Mouse (Mus musculus) MEL (cell line): ENCODE results near the gene Pcca. TPM values are rescaled to one million over a fixed set of nuclear protein-coding genes. Genes with fewer than 3 reads are reported as not detected.

Experiments used
- DNase-seq: peaks from one replicate; pipeline ENCODE4 v3.0.0; 2011; ENCODE audit warnings: low read depth, low spot score
- H3K27ac ChIP-seq: 2 replicates; pipeline ENCODE4 v1.5.1; 2012; ENCODE audit warnings: low read depth, mild to moderate bottlenecking, control low read depth, low read length, moderate library complexity; ENCODE audit not compliant: control insufficient read depth
- H3K27me3 ChIP-seq, 2 experiments: fragments of 150-350 bp in 1 of 2; sonication (generic) in 1 of 2; 2 replicates each; pipeline ENCODE4 v1.6.1; 2012; ENCODE audit warnings: low read length in 2 of 2, mild to moderate bottlenecking in 2 of 2, improper control_type of control experiment in 1 of 2, moderate library complexity in 1 of 2; ENCODE audit not compliant: insufficient read depth in 2 of 2, control insufficient read depth in 1 of 2
- H3K36me3 ChIP-seq, 2 experiments: 2 replicates each; pipeline ENCODE4 v1.6.1; 2012 to 2014; ENCODE audit warnings: low read length in 2 of 2, improper control_type of control experiment in 1 of 2, inconsistent platforms in 1 of 2, mild to moderate bottlenecking in 1 of 2; ENCODE audit not compliant: insufficient read depth in 2 of 2, control insufficient read depth in 1 of 2
- H3K4me1 ChIP-seq, 2 experiments: fragments of 150-350 bp in 1 of 2; sonication (generic) in 1 of 2; 2 replicates each; pipeline ENCODE4 v1.6.1; 2012; ENCODE audit warnings: low read length in 2 of 2, improper control_type of control experiment in 1 of 2, mild to moderate bottlenecking in 1 of 2; ENCODE audit not compliant: insufficient read depth in 2 of 2, control insufficient read depth in 1 of 2
- H3K4me3 ChIP-seq, 2 experiments: fragments of 150-350 bp in 1 of 2; sonication (generic) in 1 of 2; 2 replicates each; pipeline ENCODE4 v1.5.1; 2012; ENCODE audit warnings: low read depth in 2 of 2, low read length in 2 of 2, mild to moderate bottlenecking in 2 of 2, moderate library complexity in 2 of 2, control low read depth in 1 of 2, improper control_type of control experiment in 1 of 2; ENCODE audit not compliant: control insufficient read depth in 1 of 2, insufficient read depth in 1 of 2
- H3K79me2 ChIP-seq: 2 replicates; pipeline ENCODE4 v1.6.1; 2012; ENCODE audit warnings: mild to moderate bottlenecking, low read length, moderate library complexity; ENCODE audit not compliant: control insufficient read depth, poor library complexity, insufficient read depth
- H3K9ac ChIP-seq: 2 replicates; pipeline ENCODE4 v1.6.1; 2012; ENCODE audit warnings: low read depth, mild to moderate bottlenecking, control low read depth, low read length, moderate library complexity; ENCODE audit not compliant: control insufficient read depth, poor library complexity, severe bottlenecking
- H3K9me3 ChIP-seq: fragments of 150-350 bp; sonication (generic); replicated peaks from 2 replicates; pipeline ENCODE4 v1.6.1; 2012; ENCODE audit warnings: mild to moderate bottlenecking, low read length, improper control_type of control experiment, moderate library complexity; ENCODE audit not compliant: insufficient read depth
- BHLHE40 ChIP-seq: IDR thresholded peaks from 2 replicates; pipeline ENCODE4 v1.6.1; 2012; ENCODE audit warnings: low read depth, mild to moderate bottlenecking, inconsistent platforms, low read length, improper control_type of control experiment, borderline replicate concordance
- CTCF ChIP-seq, 3 experiments: IDR thresholded peaks in 2 of 3; conservative IDR thresholded peaks in 1 of 3; 2 replicates each; pipeline ENCODE4 v1.5.1; 2011 to 2012; ENCODE audit warnings: low read length in 3 of 3, low read depth in 2 of 3, mild to moderate bottlenecking in 2 of 3, improper control_type of control experiment in 1 of 3, inconsistent platforms in 1 of 3, mixed read lengths in 1 of 3, moderate library complexity in 1 of 3; ENCODE audit not compliant: control insufficient read depth in 1 of 3, insufficient read depth in 1 of 3, poor library complexity in 1 of 3, severe bottlenecking in 1 of 3
- EP300 ChIP-seq, 2 experiments: IDR thresholded peaks; 2 replicates each; pipeline ENCODE4 v1.6.1; 2011; ENCODE audit warnings: improper control_type of control experiment in 2 of 2, low read length in 2 of 2, low read depth in 1 of 2, mild to moderate bottlenecking in 1 of 2
- KAT2A ChIP-seq: conservative IDR thresholded peaks from 2 replicates; pipeline ENCODE4 v1.6.1; 2012; ENCODE audit warnings: low read depth, low read length, improper control_type of control experiment, inconsistent platforms
- MAZ ChIP-seq: IDR thresholded peaks from 2 replicates; pipeline ENCODE4 v1.6.1; 2012; ENCODE audit warnings: low read depth, mild to moderate bottlenecking, inconsistent platforms, low read length, improper control_type of control experiment
- MEF2A ChIP-seq: IDR thresholded peaks from 2 replicates; pipeline ENCODE4 v1.6.1; 2014; ENCODE audit warnings: low read depth, mild to moderate bottlenecking, inconsistent platforms, low read length, improper control_type of control experiment; ENCODE audit not compliant: poor library complexity, insufficient replicate concordance, severe bottlenecking; ENCODE audit errors: extremely low read depth
- MYB ChIP-seq: IDR thresholded peaks from 2 replicates; pipeline ENCODE4 v1.6.1; 2011; ENCODE audit warnings: mild to moderate bottlenecking, low read depth, low read length, improper control_type of control experiment
- POLR2A ChIP-seq, 2 experiments: IDR thresholded peaks; 2 replicates each; pipeline ENCODE4 v1.6.1; 2011 to 2012; ENCODE audit warnings: low read length in 2 of 2, mild to moderate bottlenecking in 2 of 2, control low read depth in 1 of 2, improper control_type of control experiment in 1 of 2, low read depth in 1 of 2, moderate library complexity in 1 of 2; ENCODE audit not compliant: control insufficient read depth in 1 of 2, insufficient read depth in 1 of 2, poor library complexity in 1 of 2
- POLR2AphosphoS2 ChIP-seq: IDR thresholded peaks from 2 replicates; pipeline ENCODE4 v1.6.1; 2011; ENCODE audit warnings: low read length, improper control_type of control experiment
- RAD21 ChIP-seq: IDR thresholded peaks from 2 replicates; pipeline ENCODE4 v1.6.1; 2011; ENCODE audit warnings: mild to moderate bottlenecking, low read depth, low read length, improper control_type of control experiment
- SIN3A ChIP-seq: IDR thresholded peaks from 2 replicates; pipeline ENCODE4 v1.6.1; 2012; ENCODE audit warnings: low read length, improper control_type of control experiment, inconsistent platforms
- SMC3 ChIP-seq: IDR thresholded peaks from 2 replicates; pipeline ENCODE4 v1.6.1; 2011; ENCODE audit warnings: low read depth, low read length, improper control_type of control experiment
- USF1 ChIP-seq: IDR thresholded peaks from 2 replicates; pipeline ENCODE4 v1.6.1; 2014; ENCODE audit warnings: low read depth, mild to moderate bottlenecking, inconsistent platforms, low read length, improper control_type of control experiment, moderate library complexity
- USF2 ChIP-seq, 2 experiments: IDR thresholded peaks; 2 replicates each; pipeline ENCODE4 v1.6.1; 2011 to 2012; ENCODE audit warnings: improper control_type of control experiment in 2 of 2, low read length in 2 of 2, borderline replicate concordance in 1 of 2, inconsistent platforms in 1 of 2, low read depth in 1 of 2, mild to moderate bottlenecking in 1 of 2; ENCODE audit not compliant: insufficient read depth in 1 of 2
- ZC3H11A ChIP-seq: IDR thresholded peaks from 2 replicates; pipeline ENCODE4 v1.6.1; 2012; ENCODE audit warnings: low read depth, mild to moderate bottlenecking, inconsistent platforms, low read length, improper control_type of control experiment
- ZNF384 ChIP-seq: IDR thresholded peaks from 2 replicates; pipeline ENCODE4 v1.6.1; 2012; ENCODE audit warnings: low read depth, mild to moderate bottlenecking, inconsistent platforms, low read length, improper control_type of control experiment
- polyA plus RNA-seq, 2 experiments: library from polyadenylated mRNA; stranded (reverse) in 1 of 2; unstranded in 1 of 2; fragments of >175 nt in 1 of 2; fragments of >200 nt in 1 of 2; gene quantifications; 2 replicates each; pipeline versions ENCODE4 v1.2.1 to v1.2.4; 2012; ENCODE audit warnings: low replicate concordance in 2 of 2, low read depth in 1 of 2; ENCODE audit not compliant: insufficient read length in 2 of 2, insufficient read depth in 1 of 2, missing spikeins in 1 of 2
- total RNA-seq: library from RNA; depleted of rRNA; stranded (reverse); fragments of 300-350 nt; gene quantifications from 2 replicates; pipeline ENCODE4 v1.2.3, GENCODE M21; 2012

The Pcca gene
- total and polyA plus RNA-seq, 3 experiments, result 21.2 to 22.7 TPM; not detected in 1

- Histone ChIP-seq H3K27ac (no peak overlapping the region), H3K4me3 (no peak overlapping the region), H3K27me3 (no peaks in the 10 kb centered on the region), H3K79me2 (no peaks in the 10 kb centered on the region), H3K4me1 (no peaks in the 10 kb centered on the region), H3K9ac (no peak overlapping the region), H3K36me3 (no peaks in the 10 kb centered on the region), H3K9me3 (no peaks in the 10 kb centered on the region)
- TF ChIP-seq POLR2AphosphoS2 (no peak), MYB (no peak), KAT2A (no peak), SIN3A (no peak), BHLHE40 (no peak)
- peak; percentile 27 for DNase-seq
These were observed 202.7 kb downstream of the Pcca start for GRCm38 (mm10) chr14:122736806-122737205.

- TF ChIP-seq MAZ (no peak), KAT2A (no peak), EP300 (IDR thresholded peaks at IDR 0.05; ENCODE audit: low read depth in 1 of 2, low read length in 2 of 2) (peak in 1 of 2 experiments; percentile 6; a peak in 1 of 4 replicates), USF1 (no peak), ZNF384 (no peak), MYB (no peak), BHLHE40 (no peak), POLR2A (IDR thresholded peaks at IDR 0.05; ENCODE audit: control insufficient read depth in 1 of 2, insufficient read depth in 1 of 2, low read depth in 1 of 2, low read length in 2 of 2, poor library complexity in 1 of 2) (no peak)
- Histone ChIP-seq H3K4me3 (no peak overlapping the region), H3K36me3 (peaks cover 0 to 6% of the 10 kb centered on the region in 2 experiments; a peak in 2 of 4 replicates), H3K27me3 (no peaks in the 10 kb centered on the region), H3K79me2 (no peaks in the 10 kb centered on the region), H3K9ac (no peak overlapping the region), H3K9me3 (no peaks in the 10 kb centered on the region), H3K27ac (no peak overlapping the region), H3K4me1 (peaks cover 2 to 5% of the 10 kb centered on the region in 2 experiments; a peak in 3 of 4 replicates)
- peak; percentile 25 for DNase-seq
These were observed 214.0 kb downstream of the Pcca start for GRCm38 (mm10) chr14:122747860-122748842.

GRCm38 (mm10) chr14:122751552-122751951, 217.4 kb downstream of the Pcca start:
- DNase-seq, result peak; percentile 43
- no peaks in the 10 kb centered on the region for H3K27me3 ChIP-seq
- no peak overlapping the region for H3K27ac ChIP-seq
- H3K9ac ChIP-seq, result no peak overlapping the region
- H3K36me3 ChIP-seq, result peaks cover 0 to 6% of the 10 kb centered on the region in 2 experiments; a peak in 2 of 4 replicates
- TF ChIP-seq SMC3, result peak; percentile 57
- TF ChIP-seq USF2 (IDR thresholded peaks at IDR 0.05; ENCODE audit: borderline replicate concordance in 1 of 2, insufficient read depth in 1 of 2, low read depth in 1 of 2, low read length in 2 of 2), result no peak
- no peak for TF ChIP-seq POLR2AphosphoS2
- peak; percentile 40 to 57 (median 51) for TF ChIP-seq CTCF (IDR thresholded peaks at IDR 0.05 in 2 of 3, conservative IDR thresholded peaks at IDR 0.05 in 1 of 3; ENCODE audit: control insufficient read depth in 1 of 3, insufficient read depth in 1 of 3, low read depth in 2 of 3, low read length in 3 of 3, poor library complexity in 1 of 3, severe bottlenecking in 1 of 3)
- TF ChIP-seq ZC3H11A, result peak; percentile 25; the same call in 1 of the 2 replicates
- TF ChIP-seq RAD21, result peak; percentile 65
- no peak for TF ChIP-seq MEF2A
- no peaks in the 10 kb centered on the region for H3K79me2 ChIP-seq
- no peak overlapping the region for H3K4me3 ChIP-seq
- H3K9me3 ChIP-seq, result no peaks in the 10 kb centered on the region
- peaks cover 2 to 5% of the 10 kb centered on the region in 2 experiments; a peak in 3 of 4 replicates for H3K4me1 ChIP-seq
